Mouse (Mus musculus): ENCODE data around the gene Crtc3.

Crtc3 gene

DNA sequence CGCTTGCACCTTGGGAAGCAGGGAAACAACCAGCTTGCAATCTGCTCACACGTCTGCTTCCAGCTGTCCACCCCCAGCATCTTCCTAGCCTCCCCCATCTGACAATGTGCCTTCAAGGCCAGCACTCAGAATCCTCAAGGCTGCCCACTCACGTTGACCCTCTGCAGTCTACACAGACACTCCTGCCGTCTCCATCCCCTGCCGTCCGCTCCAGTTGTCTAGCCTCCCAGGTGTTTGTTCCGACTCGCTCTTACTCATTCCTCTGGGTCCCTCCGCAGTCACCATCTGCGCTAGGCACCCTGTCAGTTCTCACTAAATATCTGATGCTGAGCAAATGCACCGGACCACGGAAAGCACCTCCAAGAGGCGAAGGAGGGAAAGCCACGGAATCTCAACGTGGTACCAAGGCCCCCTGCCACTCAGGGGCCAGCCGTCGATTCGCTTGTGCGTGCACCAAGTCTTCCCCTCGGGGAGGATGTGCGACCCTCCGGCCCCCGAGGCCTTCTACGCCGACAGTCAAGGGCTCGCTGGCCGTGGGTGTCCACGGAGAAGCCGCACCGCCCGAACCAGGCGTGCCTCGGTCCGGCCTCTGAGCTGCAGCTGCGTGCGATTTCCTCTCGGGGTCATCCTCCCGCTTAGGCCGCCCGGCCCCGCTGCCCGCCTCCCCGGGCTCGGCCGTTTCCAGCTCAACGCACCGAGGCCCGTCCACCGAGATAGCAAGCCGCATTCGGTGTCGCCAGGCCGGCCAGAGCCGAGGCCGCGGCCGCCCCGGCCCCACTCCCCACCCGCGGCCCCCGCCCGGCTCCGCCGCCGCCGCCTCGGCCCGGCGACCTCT is 739 bp downstream of the Crtc3 start:
- peak; percentile 57; the same call in 1 of the 2 replicates for ATAC-seq (ENCODE audit: insufficient number of reproducible peaks, low FRiP score, low TSS enrichment)

DNA sequence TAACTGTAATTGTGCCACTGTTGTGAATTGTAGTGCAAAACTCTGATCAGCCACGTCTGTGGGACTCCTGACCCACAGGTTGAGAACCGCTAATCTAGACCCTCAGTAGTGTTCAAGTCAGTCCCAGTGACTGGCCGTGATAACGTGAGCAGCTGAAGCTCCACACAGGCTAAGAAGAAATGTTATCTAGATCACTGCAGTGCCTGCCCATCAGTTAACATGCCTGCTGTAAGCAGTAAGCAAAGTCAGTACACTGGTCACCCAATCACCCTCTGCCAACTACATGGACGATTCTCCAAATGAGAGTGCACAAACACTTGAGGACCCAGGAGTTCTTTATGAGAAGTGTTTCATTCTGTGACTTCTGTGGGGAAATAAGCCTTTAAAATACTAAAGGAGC is 3.0 kb downstream of the Crtc3 start:
- ATAC-seq (ENCODE audit: insufficient number of reproducible peaks, low FRiP score, low TSS enrichment), result no peak

DNA sequence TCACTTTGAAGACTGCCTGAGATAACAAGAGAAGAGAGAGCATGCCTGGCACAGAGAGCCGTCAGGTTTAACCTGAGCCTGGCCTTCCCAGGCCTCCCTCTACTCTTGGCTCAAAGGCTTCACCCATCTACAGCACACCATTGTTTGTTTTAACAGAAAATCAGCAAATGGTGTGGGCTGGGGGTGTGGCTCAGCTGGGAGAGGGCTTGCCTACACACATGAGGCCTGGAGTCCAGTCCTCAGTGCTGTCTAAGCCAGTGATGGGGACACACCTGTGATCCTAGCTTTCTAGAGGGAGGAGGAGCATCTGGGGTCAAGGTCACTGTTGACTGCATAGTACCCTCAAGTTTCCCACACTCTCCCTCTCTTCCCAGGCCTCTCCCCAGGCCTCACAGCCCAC is 6.0 kb downstream of the Crtc3 start:
- ATAC-seq (ENCODE audit: insufficient number of reproducible peaks, low FRiP score, low TSS enrichment), result no peak

DNA sequence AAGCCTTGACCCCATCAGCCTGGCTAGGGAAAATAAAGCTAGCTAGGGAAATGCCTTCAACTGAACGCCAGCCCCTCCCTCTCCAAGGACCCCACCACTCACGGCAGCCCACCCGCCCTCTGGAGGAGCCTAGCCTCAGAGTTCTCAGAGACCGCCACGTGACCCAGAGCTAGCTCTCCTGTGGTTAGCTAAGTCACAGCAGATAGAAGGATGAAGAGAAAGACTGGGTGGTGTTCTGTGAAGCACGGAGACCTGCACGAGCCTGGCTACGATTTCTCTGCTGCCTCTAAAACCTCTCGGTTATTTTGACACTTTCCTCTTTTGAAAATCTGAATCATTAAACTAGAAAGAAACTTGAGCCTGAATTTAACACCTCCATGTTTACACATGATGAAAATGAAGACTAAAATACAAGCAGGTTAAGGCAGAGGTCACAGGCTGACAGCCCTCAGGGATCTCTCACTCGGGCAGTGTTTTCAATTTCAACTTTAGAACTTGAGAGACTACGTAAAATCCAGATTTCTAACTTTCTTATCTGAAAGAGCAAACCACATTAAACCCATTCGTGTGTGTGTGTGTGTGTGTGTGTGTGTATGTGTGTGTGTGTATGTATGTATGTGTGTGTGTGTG is 8.3 kb downstream of the Crtc3 start:
- ATAC-seq (ENCODE audit: insufficient number of reproducible peaks, low FRiP score, low TSS enrichment), result no peak

DNA sequence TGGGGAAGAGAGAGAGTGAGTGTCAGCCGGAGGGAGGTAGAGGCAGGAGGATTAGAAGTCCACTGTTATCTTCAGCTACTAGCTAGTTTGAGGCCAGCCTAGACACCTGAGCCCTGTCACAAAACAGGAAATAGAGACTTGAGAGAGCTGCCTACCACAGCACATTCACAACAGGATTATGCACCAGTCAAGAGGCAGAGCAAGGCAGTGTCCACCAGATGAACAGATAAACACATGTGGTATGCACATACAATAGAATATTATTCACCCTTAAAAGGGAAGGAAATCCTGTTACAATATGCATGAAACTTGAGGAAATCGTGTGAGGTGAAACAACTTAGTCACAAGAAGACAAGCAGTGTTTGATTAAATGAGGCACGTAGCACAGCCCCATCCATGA is 16.4 kb downstream of the Crtc3 start:
- ATAC-seq (ENCODE audit: insufficient number of reproducible peaks, low FRiP score, low TSS enrichment), result no peak

DNA sequence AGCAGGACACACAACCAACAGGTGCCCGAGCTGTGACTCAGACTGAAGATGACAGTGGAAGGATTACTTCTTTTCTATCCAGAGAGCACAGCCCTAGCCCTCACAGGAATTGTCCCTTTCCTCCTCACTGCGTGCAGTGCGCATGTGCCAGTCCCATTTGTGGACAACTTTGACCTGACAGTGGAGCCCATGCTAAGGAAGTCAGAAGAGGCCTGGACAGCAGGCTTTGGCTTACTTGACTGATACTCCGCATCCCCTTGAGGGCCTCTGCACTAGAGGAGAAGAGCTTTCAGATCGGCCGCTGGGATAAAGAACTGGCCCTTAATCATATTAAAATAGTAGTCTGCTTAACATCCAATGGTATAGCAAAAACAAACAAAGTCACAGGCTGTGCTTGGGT is 17.8 kb downstream of the Crtc3 start:
- ATAC-seq (ENCODE audit: insufficient number of reproducible peaks, low FRiP score, low TSS enrichment), result no peak

DNA sequence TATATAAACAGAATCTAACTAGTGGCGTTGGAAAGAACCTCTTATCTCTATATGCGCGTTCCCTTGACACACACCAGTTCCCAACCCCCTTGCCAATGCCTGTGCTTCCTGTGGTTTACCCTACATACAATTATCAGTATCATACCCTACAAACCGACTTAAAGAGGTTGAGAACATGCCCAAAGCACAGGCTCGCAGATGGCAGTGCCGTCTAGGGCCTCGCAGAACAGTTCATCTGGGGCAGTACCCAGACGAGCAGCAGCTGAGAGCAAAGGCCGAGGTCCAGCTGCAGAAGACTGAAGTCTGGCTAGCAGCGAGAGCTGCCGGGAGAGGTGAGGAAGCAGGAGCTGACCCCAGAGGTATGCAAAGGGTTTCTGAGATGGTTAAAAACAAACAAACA is 21.5 kb downstream of the Crtc3 start:
- no peak for ATAC-seq (ENCODE audit: insufficient number of reproducible peaks, low FRiP score, low TSS enrichment)

DNA sequence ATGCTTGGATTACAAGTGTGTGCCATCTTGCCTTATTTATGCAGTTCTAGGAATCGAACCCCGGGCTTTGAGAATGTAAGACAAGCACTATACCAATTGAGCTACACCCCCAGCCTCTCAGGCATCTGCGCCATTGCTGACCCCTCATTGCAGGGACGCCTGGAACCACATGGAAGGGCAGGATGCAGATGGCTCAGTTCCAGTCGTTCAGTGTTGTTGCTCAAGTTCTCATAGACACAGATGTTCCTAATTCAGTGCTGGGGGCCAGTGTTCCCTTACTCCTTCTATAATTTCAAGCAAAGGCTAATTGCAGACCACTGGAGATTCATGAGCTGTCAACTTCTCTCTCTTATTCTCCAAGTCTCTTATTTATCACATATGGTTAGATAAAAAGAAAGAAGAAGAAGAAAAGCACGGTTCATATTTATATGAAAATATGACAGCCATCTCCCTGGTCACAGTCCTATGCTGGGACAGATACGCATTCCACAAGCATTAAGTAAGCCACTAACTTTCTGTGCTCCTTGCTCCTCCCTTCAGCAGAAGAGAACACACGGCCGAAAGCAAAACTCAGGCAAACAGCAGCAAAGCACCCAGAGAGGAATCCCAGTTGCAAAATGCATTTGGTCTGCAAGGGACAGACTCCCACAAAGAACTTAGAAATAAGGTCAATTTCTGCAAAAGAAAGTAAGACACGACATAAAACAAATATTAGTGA is 22.3 kb downstream of the Crtc3 start:
- no peak for ATAC-seq (ENCODE audit: insufficient number of reproducible peaks, low FRiP score, low TSS enrichment)

DNA sequence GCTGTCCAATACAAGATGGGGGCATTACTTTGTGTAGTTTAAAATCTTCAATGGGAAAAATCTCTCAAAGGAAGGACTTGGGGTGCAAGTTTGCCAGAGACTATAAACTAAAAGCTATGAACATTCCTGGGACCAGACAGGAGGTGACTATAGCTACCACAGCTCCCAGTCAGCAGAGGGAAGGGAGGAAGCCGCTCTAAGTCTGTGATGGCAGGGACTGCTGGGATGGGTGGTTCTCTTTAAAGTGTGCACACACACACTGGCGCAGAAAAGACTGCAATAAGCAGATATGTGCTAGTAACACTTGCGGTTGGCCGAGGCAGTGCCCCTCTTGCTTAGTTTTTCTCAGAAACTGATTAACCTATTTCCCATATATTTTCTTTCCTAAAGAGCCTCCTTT is 27.6 kb downstream of the Crtc3 start:
- ATAC-seq (ENCODE audit: insufficient number of reproducible peaks, low FRiP score, low TSS enrichment), result no peak

DNA sequence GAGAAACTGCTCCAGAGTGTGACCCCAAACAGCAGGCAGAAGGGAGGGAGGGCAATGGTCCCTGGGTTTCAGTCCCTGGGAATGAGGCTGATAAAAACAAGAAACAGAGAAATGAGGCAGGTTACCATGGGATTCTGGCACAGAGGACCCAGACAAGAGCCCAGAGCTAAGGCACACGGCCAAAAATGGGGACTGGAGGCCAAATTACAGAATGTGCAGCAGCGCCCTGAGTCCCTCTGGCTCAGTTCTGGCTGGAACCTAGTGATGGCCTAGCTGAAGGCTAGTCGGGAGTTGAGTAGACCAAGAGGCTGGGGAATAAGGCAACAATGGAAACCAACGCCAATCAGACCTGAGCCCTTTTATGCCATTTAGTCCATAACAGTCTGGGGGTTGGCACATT is 28.1 kb downstream of the Crtc3 start:
- ATAC-seq (ENCODE audit: insufficient number of reproducible peaks, low FRiP score, low TSS enrichment), result peak; percentile 89

DNA sequence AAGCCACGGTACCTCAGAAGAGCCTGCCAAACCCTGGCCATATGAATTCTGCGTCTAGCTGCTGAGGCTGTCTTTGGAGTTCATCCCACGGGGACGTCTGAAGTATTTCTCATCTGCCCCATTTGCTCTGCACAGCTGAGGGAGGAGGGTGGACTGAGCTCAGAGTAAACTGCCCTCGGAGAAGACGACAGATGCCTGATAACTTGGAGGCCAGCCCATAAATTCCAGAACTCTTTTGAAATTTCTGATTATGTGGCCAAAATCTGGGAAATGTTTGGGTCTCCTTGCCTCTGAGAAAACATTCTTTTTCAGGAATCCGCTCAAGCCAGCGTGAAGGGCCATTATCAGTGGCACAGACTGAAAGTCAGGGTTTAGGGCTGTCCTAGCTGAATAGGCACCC is 30.8 kb downstream of the Crtc3 start:
- no peak for ATAC-seq (ENCODE audit: insufficient number of reproducible peaks, low FRiP score, low TSS enrichment)

DNA sequence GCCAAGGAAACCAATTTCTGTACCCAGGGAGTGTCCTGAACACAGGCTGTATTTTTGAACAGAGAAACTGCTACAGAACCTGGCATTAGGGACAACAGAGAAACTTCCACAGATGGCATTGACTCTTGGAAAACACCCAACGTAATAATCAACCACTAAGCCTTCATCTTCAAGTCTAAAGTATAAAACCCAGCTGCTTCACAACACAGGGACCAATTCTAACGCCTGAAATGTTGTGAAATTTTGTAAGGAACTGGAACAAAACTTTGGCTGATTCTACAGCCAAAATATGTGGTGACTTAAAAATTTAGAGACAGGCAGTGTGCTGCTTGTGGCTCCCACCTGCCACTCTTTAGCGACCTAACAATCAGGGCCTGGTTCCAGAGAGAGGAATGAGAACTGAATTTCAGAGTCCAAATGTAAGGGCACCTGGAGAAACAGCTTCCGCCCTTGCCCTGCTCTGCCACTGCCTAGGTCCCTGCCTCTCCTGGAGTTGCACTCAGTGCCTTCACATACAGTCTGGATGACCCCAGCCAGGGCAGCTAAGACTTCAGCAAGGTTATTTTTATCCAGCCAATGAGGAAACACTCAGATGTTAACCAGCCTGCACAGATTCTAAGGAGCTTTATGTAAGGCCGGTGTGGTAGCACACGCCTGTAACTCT is 33.2 kb downstream of the Crtc3 start:
- ATAC-seq (ENCODE audit: insufficient number of reproducible peaks, low FRiP score, low TSS enrichment), result no peak

DNA sequence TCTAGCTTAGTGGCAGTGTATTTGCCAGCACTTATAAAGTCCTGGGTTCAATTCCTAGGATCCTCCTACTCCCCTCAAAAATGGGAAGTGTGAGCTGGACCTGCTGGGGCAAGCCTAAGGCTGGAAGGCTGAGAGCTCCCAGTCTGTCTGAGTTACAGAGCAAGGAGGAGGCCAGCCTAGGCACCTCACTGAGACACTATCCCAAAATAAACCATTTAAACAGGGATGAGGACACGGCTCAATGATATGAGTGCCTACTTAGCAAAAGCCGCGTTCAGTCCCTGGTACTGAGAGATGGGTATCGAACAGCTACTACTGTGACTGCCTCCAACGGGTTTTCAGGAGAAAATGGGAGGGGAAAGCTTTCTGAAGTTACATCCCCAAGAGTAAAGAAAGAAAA is 33.8 kb downstream of the Crtc3 start:
- ATAC-seq (ENCODE audit: insufficient number of reproducible peaks, low FRiP score, low TSS enrichment), result no peak

DNA sequence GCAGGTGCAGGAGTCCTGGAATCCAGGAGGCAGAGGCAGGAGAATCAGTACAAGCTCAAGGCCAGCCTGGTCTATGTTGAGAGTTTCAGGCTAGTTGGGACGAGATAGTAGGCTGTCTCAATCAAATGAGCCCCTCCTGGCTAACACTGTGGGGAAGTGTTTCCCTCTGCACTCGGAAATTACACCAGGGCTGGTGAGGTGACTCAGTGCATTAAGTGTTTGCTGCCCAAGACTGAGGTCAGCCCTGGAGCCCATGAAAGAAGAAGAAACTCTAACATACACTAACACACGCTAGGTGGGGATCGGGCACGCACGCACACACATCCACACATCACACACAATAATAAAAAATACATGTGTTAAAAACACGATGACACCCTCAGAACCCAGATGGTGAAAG is 34.3 kb downstream of the Crtc3 start:
- no peak for ATAC-seq (ENCODE audit: insufficient number of reproducible peaks, low FRiP score, low TSS enrichment)

DNA sequence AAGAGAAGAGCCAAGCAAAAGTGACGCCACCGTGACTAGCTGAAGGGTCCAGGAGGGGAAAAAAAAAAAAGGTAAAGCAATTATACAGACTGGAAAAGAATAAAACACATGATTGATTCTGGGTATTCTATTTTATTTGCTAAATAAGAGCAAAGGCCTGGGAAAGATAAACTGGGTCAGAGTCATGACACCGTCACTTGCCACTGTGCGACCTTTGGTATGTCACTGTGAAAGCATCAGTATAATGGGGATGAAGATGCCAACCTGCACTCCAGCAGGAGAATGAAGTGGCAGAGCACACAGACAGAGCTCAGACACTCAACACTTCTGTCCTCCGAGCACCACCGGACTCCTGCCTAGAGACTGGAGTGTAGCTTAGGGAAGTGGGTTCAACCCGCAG is 34.7 kb downstream of the Crtc3 start:
- ATAC-seq (ENCODE audit: insufficient number of reproducible peaks, low FRiP score, low TSS enrichment), result no peak

DNA sequence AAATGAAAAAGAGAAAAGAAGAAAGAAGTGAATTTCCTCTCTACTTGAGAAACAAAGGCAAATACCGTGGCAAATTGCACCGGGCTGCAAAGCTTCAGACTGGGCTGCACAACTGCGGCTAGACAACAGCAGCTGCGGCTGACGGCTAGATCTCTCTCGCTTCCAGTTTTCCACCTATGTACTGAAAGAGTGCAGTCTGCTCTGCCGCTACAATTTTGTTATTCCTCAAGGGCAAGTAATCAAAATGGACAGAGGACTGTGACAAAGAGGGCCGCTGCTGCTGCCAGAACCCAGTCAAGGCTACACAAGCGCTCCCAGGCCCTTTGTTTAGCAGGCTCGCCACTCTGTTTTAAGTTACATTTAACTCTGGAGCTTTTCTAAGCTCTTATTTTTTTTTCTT is 35.6 kb downstream of the Crtc3 start:
- no peak for ATAC-seq (ENCODE audit: insufficient number of reproducible peaks, low FRiP score, low TSS enrichment)

DNA sequence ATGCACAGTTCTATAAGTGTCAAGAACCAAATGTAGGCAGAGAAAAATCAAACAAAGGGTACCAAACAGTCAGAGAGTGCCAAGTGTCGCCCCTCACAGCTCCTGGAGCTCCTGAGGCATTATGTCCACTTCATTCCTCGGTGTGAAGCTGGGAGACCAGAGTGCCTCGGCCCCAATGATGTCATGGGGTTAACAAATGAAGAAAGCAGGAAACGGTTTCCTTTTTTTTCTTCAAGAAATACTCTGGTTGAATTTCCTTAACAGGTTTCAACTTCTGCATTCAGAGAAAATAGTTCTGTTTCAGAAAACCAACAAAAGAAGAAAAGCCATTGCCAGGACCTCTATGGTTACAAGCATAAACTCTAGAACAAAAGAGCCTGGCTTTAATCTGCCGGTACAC is 36.4 kb downstream of the Crtc3 start:
- ATAC-seq (ENCODE audit: insufficient number of reproducible peaks, low FRiP score, low TSS enrichment), result no peak

DNA sequence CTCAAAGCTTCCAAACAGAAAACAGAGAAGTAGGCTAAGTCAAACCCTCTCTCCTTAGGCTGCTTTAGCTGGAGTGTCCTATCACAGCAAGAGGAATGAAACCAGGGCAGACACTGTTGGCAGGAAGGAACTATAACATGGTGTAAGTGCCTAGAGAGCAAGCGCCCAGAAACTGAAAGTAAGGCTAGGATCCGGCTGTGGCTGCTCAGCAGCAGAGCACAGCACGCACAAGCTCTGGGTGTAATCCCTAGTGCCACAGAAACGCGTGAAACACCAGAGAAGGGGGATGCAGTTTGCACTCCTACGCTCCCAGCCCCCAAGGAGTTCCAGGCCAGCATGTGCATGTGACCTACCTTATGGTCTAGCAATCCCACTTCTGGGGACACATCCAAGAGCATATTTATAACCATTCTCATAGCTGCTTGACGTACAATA is 41.2 kb downstream of the Crtc3 start:
- peak; percentile 71 for ATAC-seq (ENCODE audit: insufficient number of reproducible peaks, low FRiP score, low TSS enrichment)

DNA sequence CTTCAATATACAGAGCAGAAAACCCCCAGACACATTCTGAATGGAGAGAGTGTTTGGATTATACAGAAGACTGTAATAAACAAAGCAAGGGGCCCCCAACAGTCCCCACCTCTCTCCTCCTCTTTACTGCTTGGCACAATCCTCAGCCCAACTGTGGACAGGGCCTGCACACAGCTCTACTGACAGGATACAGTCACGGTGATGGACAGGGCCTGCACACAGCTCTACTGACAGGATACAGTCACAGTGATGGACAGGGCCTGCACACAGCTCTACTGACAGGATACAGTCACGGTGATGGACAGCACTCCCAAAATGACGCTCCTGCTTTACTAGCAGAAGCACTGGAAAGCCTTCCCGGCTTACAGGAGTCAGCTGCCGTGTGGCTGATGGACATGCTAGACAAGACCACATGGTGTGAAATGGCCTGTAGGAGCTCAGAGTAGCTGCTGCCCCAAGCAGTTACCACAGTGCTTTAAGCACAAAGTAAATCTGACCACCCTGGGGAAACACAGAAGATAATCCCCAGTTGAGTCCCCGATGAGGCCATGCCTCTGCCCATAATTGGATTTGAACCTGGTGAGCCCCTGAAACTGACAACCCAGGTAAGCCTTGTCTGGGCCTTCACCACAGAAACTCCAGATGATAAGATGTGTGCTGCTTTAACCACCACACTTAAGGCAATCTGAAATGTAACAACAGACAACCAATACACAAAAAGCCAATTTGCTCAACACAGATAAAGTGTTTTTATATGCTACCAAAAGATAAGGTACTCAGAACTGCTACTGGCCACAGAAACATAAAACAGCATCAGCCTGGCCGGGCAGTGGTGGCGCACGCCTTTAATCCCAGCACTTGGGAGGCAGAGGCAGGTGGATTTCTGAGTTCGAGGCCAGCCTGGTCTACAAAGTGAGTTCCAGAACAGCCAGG is 42.3 kb downstream of the Crtc3 start:
- ATAC-seq (ENCODE audit: insufficient number of reproducible peaks, low FRiP score, low TSS enrichment), result no peak
